ENCODE assay signal across 21 mouse cellular contexts in genomic region chr13:36430420-36431114, GRCm38 (mm10).
A peak's percentile ranks its signal among the peaks of the same experiment; 100 is the strongest.
DNase-seq lines count a peak whose midpoint lies in the region; ATAC-seq and TF ChIP-seq lines count a peak whose summit lies in the region.
"Had no signal": no experiment of that assay in that cellular context is flagged by ENCODE, and none has a peak within 500 bp of the region (broad histone marks: within the 10 kb centered on the region; RNA-seq: fewer than 3 reads in every experiment).

No protein-coding gene starts in this region.

- no peaks in the 10 kb centered on the region for H3K27me3 ChIP-seq in intestine, embryonic 14.5 days (replicated peaks; ENCODE audit: control insufficient read depth, insufficient read depth, low read length)
- no peaks in the 10 kb centered on the region for H3K27me3 ChIP-seq in intestine, embryonic 16.5 days (replicated peaks; ENCODE audit: control insufficient read depth, insufficient read depth, low read length)
- no peaks in the 10 kb centered on the region for H3K27me3 ChIP-seq in thymus, adult 2 months (ENCODE audit: control insufficient read depth, insufficient read depth, low read length)
- no peaks in the 10 kb centered on the region for H3K27me3 ChIP-seq in hindbrain, postnatal 0 days (ENCODE audit: insufficient read depth, low read length)
- H3K27me3 ChIP-seq: embryonic facial prominence, embryonic 13.5 days; limb, embryonic 15.5 days; neural tube, embryonic 12.5 days; stomach, embryonic 15.5 days had no signal

- peaks cover 5% of the 10 kb centered on the region; the same call in 1 of the 2 replicates for H3K4me1 ChIP-seq in intestine, embryonic 14.5 days (replicated peaks; ENCODE audit: control insufficient read depth, insufficient read depth, low read length)
- no peaks in the 10 kb centered on the region; the same call in 1 of the 2 replicates for H3K4me1 ChIP-seq in intestine, embryonic 16.5 days (ENCODE audit: control insufficient read depth, insufficient read depth, low read length)
- no peaks in the 10 kb centered on the region for H3K4me1 ChIP-seq in thymus, adult 2 months (replicated peaks; ENCODE audit: control insufficient read depth, insufficient read depth, low read length)
- H3K4me1 ChIP-seq in hindbrain, postnatal 0 days (ENCODE audit: insufficient read depth, low read length) = no peaks in the 10 kb centered on the region
- H3K4me1 ChIP-seq: embryonic facial prominence, embryonic 13.5 days; neural tube, embryonic 12.5 days; stomach, embryonic 15.5 days had no signal

- H3K4me2 ChIP-seq in intestine, embryonic 14.5 days (ENCODE audit: low read length) = no peak overlapping the region
- no peak overlapping the region for H3K4me2 ChIP-seq in intestine, embryonic 16.5 days (ENCODE audit: low read depth, low read length)
- H3K4me2 ChIP-seq in hindbrain, postnatal 0 days (ENCODE audit: low read depth, low read length) = no peak overlapping the region
- H3K4me2 ChIP-seq: embryonic facial prominence, embryonic 13.5 days; limb, embryonic 15.5 days; neural tube, embryonic 12.5 days; stomach, embryonic 15.5 days had no signal

- H3K9me3 ChIP-seq in intestine, embryonic 14.5 days (ENCODE audit: control insufficient read depth, low read length) = no peaks in the 10 kb centered on the region
- no peaks in the 10 kb centered on the region for H3K9me3 ChIP-seq in intestine, embryonic 16.5 days (ENCODE audit: control insufficient read depth, low read length)
- H3K9me3 ChIP-seq in hindbrain, postnatal 0 days (ENCODE audit: low read length) = no peaks in the 10 kb centered on the region
- H3K9me3 ChIP-seq: embryonic facial prominence, embryonic 13.5 days; limb, embryonic 15.5 days; neural tube, embryonic 12.5 days; stomach, embryonic 15.5 days had no signal

- TF ChIP-seq POLR2A in thymus, adult 2 months (IDR thresholded peaks at IDR 0.05; ENCODE audit: control insufficient read depth, extremely low read depth, insufficient read depth, low read length, poor library complexity) = no peak

- DNase-seq in intestine, embryonic 14.5 days (ENCODE audit: low spot score) = no peak
- DNase-seq in thymus, adult 2 months = peak; percentile 3
- DNase-seq in thymus, adult 18-20 months = no peak
- DNase-seq in hindbrain, postnatal 0 days (ENCODE audit: low spot score) = no peak
- DNase-seq in cerebellum, postnatal 4 days (ENCODE audit: low spot score in 2 of 2) = no peak
- DNase-seq in right cerebral cortex, postnatal 4 days = no peak
- DNase-seq: B cell, adult 2 months; cerebellum, adult 11-12 months; gastrocnemius, postnatal 10 days; heart, adult 2 months; heart, postnatal 10 days; kidney, postnatal 14 days; liver, postnatal 0 days; spleen, adult 18-20 months; thymus, postnatal 36 days had no signal

- no peak overlapping the region for H3K9ac ChIP-seq in intestine, embryonic 14.5 days (ENCODE audit: low read length)
- no peak overlapping the region for H3K9ac ChIP-seq in intestine, embryonic 16.5 days (ENCODE audit: low read depth, low read length)
- no peak overlapping the region for H3K9ac ChIP-seq in hindbrain, postnatal 0 days (replicated peaks; ENCODE audit: low read length)
- H3K9ac ChIP-seq: embryonic facial prominence, embryonic 13.5 days; limb, embryonic 15.5 days; liver, postnatal 0 days; neural tube, embryonic 12.5 days; stomach, embryonic 15.5 days had no signal

- no peak overlapping the region for H3K27ac ChIP-seq in intestine, embryonic 14.5 days (ENCODE audit: low read depth)
- no peak overlapping the region for H3K27ac ChIP-seq in intestine, embryonic 16.5 days (ENCODE audit: low read length)
- H3K27ac ChIP-seq in thymus, adult 2 months (ENCODE audit: control insufficient read depth, insufficient read depth, low read length) = no peak overlapping the region
- no peak overlapping the region for H3K27ac ChIP-seq in hindbrain, postnatal 0 days
- H3K27ac ChIP-seq: embryonic facial prominence, embryonic 13.5 days; heart, adult 2 months; limb, embryonic 15.5 days; neural tube, embryonic 12.5 days; stomach, embryonic 15.5 days had no signal

- H3K36me3 ChIP-seq in intestine, embryonic 14.5 days (ENCODE audit: control insufficient read depth, insufficient read depth, low read length) = no peaks in the 10 kb centered on the region
- H3K36me3 ChIP-seq in intestine, embryonic 16.5 days (ENCODE audit: control insufficient read depth, insufficient read depth, low read length) = no peaks in the 10 kb centered on the region
- no peaks in the 10 kb centered on the region for H3K36me3 ChIP-seq in thymus, adult 2 months (ENCODE audit: control insufficient read depth, insufficient read depth, low read length)
- no peaks in the 10 kb centered on the region for H3K36me3 ChIP-seq in hindbrain, postnatal 0 days (ENCODE audit: insufficient read depth, low read length)
- H3K36me3 ChIP-seq: embryonic facial prominence, embryonic 13.5 days; limb, embryonic 15.5 days; neural tube, embryonic 12.5 days; stomach, embryonic 15.5 days had no signal

- TF ChIP-seq CTCF in thymus, adult 2 months (IDR thresholded peaks at IDR 0.05; ENCODE audit: borderline replicate concordance, control insufficient read depth, extremely low read depth, insufficient read depth, low read length, poor library complexity) = no peak
- no peak for TF ChIP-seq CTCF in hindbrain, postnatal 0 days (IDR thresholded peaks at IDR 0.05; ENCODE audit: low read depth)

- ATAC-seq in intestine, embryonic 14.5 days (replicated peaks; ENCODE audit: low FRiP score, low TSS enrichment, low read depth) = 0 out of 2 replicates have a peak, but pooled peaks have one; percentile 32
- ATAC-seq in intestine, embryonic 16.5 days = no peak
- peak; percentile 43; the same call in 1 of the 2 replicates for ATAC-seq in hindbrain, postnatal 0 days
- ATAC-seq: inflammation-experienced regulatory T-cells, adult 6 months; liver, postnatal 0 days had no signal

- WGBS in intestine, embryonic 14.5 days = 57% methylated on average over 6 of the region's 6 CpGs
- WGBS in intestine, embryonic 16.5 days = 64% methylated on average over 6 of the region's 6 CpGs
- WGBS in thymus, adult 2 months = 46% methylated on average over 6 of the region's 6 CpGs
- WGBS in hindbrain, postnatal 0 days = 68% methylated on average over 6 of the region's 6 CpGs

- H3K4me3 ChIP-seq in intestine, embryonic 14.5 days (ENCODE audit: low read depth, low read length) = no peak overlapping the region
- no peak overlapping the region for H3K4me3 ChIP-seq in intestine, embryonic 16.5 days (ENCODE audit: low read length)
- no peak overlapping the region for H3K4me3 ChIP-seq in thymus, adult 2 months (ENCODE audit: control insufficient read depth, insufficient read depth, low read length)
- H3K4me3 ChIP-seq in hindbrain, postnatal 0 days (ENCODE audit: low read length) = no peak overlapping the region
- H3K4me3 ChIP-seq: embryonic facial prominence, embryonic 13.5 days; heart, adult 2 months; limb, embryonic 15.5 days; neural tube, embryonic 12.5 days; stomach, embryonic 15.5 days had no signal
